Mouse (Mus musculus) Patski (cell line): Measurements from ENCODE around the gene Hoxa11. TPM values are rescaled to one million over a fixed set of nuclear protein-coding genes. Genes with fewer than 3 reads are reported as not detected.

Source experiments
- ATAC-seq: fragments of 100-300 bp; one replicate; pipeline ENCODE4 v1.8.0; 2021
- CTCF ChIA-PET: fragments of 350-600 bp; sonication (Branson Sonifier 250); formaldehyde crosslinking; loops from one replicate; lab custom pipeline; 2022; ENCODE audit warnings: inconsistent platforms; lab: Charles Lee
- POLR2A ChIA-PET: fragments of 350-600 bp; sonication (Branson Sonifier 250); formaldehyde crosslinking; loops from one replicate; lab custom pipeline; 2022; ENCODE audit warnings: antibody characterized with exemption, inconsistent platforms; lab: Charles Lee
- DNase-seq: peaks from one replicate; pipeline ENCODE4 v3.0.0-alpha.2; 2011; ENCODE audit warnings: low read depth, low spot score
- H3K27me3 ChIP-seq: fragments of 371-371 bp; one replicate; pipeline ENCODE4 v1.5.1; 2021
- CTCF ChIP-seq: fragments of 100-300 bp; IDR thresholded peaks from one replicate; pipeline ENCODE4 v1.5.1; 2021
- in situ Hi-C: fragments of 300-500 bp; cut with MboI; formaldehyde crosslinking; loops from 3 replicates; pipeline ENCODE4 v1.11.1; 2018; ENCODE audit warnings: low pct_unique_long_range_greater_than_20kb, mixed read lengths
- polyA plus RNA-seq: library from polyadenylated mRNA; unstranded; gene quantifications from one replicate; pipeline ENCODE4 v1.2.3, GENCODE M21; 2021

Gene Hoxa11
- polyA plus RNA-seq, 1 experiment from 2014 or later = 19.3 TPM

DNA sequence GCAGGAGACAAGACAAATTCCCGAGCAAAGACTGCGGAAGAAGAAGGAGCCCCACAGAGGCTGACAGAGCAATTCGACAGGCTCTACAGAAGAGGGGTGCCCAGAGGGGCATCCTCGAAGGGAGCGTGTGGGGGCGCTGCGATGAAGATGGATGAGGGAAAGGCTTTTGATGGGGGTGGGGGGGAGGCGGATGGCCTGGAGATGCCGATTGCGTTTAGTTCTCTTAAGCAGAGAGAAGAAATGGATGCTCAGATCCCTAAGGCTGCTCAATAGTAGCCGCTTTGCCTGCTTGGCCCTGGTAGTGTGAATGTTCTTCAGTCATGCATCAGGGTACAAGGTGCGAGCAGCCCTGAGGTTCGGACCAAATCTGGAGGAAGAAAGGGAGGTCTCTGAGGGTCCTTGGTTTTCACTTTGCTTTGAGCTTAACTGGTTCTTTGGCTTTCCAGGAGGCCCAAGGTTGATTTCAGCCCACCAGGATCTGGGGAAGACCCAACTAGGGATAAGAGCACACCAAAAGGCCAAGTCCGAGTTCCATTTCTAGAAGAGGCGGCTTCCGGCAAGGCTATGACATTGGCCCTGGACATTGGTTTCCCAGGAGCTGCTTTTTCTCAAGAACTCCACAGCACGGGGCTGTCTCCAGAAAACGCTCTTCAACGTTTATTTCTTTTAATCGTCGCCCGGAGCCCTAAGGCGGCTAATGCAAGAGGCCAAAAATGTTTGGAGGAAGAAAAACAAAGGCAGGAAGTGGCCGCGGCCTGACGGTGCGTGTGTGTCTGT lies 3.2 kb upstream of the Hoxa11 start:
- TF ChIP-seq CTCF = no peak
- ChIA-PET POLR2A (interaction anchor here (21.2 kb wide), 1 partner anchor 26 kb away, joined by 778 read pairs; the partner anchor contains the start of genes Gm28308, Hoxa3, Hoxa6 and Hoxa7), CTCF (interaction anchor here (1.2 to 4.4 kb wide), 2 partner anchors 8 kb away, joined by 3 to 27 read pairs; partner anchors contain the start of gene Hoxa10)
- ATAC-seq = no peak
- in situ Hi-C loops = loop anchor here (25.0 kb wide), 1 partner anchor 1262 kb away; no protein-coding TSS in a partner anchor
- H3K27me3 ChIP-seq = no peaks in the 10 kb centered on the region
- no peak for DNase-seq

DNA sequence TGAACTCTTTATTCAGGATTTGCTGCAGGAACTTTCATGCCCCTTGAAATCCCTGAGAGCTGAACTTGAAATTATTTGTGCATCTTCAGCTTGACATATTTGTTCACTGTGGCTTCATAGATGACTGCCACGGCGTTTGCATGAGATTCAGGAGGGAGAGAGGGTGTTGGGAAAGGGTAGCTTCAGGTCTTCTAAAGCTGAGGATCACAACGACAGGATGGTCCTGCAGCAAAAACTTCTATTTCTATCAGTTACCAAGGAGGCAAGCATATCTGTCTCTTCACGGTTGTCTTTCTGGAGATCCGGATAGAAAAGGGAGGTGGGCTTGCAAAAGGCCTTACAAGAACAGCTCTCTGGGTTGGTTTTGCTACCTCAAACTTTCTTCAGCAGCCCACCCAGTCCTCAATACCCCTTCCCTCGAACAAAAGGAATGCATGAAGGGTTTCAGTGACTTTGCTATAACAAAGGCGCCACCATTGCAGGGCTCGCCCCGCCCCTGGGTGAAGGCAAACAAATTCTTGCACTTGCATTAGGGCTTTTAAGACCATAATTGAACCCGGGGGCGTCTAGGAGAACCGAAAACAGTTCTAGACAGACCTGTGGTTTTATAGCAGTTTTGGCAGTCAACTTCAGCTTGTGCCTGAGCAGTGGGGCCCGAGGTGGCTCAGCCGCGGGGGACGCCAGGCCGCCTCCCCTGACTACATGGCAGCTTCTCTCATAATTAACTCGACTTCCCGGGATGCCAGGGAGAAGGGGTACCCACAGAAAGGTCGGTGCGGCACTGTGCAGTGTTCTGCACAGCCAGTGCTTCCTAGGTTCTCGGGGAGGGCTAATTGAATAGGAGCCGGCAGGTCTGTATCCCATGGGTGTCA lies 2.4 kb upstream of the Hoxa11 start:
- POLR2A ChIA-PET = interaction anchor here (0.9 to 21.2 kb wide), 3 partner anchors 9 to 25 kb away, joined by 4 to 778 read pairs (median 6); partner anchors contain the start of genes Gm28308, Hoxa3, Hoxa6 and Hoxa7
- CTCF ChIA-PET = interaction anchor here (4.4 kb wide), 1 partner anchor 9 kb away, joined by 27 read pairs; no protein-coding TSS in a partner anchor

DNA sequence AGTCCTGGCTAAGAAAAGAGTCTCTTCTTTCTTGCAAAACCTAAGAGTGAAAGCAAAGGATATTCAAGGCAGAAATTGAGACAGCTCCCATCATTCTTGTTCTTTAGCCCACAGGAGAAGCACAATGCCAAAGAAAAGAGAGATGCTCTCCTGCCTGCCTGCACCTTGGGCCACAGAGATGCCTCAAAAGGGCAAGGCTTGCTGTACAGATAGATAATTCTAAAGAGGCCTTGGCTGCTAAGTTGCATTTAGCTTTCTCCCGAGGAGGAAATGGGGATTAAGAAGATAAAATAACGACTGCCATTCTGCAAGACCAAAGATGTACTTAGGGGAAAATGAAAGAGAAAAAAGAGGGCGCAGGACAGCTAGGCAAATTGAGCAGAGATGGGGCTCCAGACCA lies 1.3 kb upstream of the Hoxa11 start:
- H3K27me3 ChIP-seq = no peaks in the 10 kb centered on the region
- CTCF ChIA-PET = interaction anchor here (1.3 to 4.4 kb wide), 3 partner anchors 10 to 69 kb away, joined by 4 to 27 read pairs (median 5); partner anchors contain the start of gene 5730596B20Rik
- DNase-seq = no peak
- no peak for TF ChIP-seq CTCF
- peak; percentile 2 for ATAC-seq
- POLR2A ChIA-PET = interaction anchor here (0.6 to 21.2 kb wide), 5 partner anchors 8 to 590 kb away, joined by 5 to 778 read pairs (median 6); partner anchors contain the start of genes 5730596B20Rik, Gm28308, Hoxa3 and Hoxa6
- in situ Hi-C loops = loop anchor here (25.0 kb wide), 1 partner anchor 1260 kb away; no protein-coding TSS in a partner anchor

More for the DNA sequence above, 2.4 kb upstream of the Hoxa11 start:
- TF ChIP-seq CTCF = no peak
- no peak for DNase-seq
- in situ Hi-C loops = loop anchor here (25.0 kb wide), 1 partner anchor 1261 kb away; no protein-coding TSS in a partner anchor
- no peak for ATAC-seq
- H3K27me3 ChIP-seq = no peaks in the 10 kb centered on the region

DNA sequence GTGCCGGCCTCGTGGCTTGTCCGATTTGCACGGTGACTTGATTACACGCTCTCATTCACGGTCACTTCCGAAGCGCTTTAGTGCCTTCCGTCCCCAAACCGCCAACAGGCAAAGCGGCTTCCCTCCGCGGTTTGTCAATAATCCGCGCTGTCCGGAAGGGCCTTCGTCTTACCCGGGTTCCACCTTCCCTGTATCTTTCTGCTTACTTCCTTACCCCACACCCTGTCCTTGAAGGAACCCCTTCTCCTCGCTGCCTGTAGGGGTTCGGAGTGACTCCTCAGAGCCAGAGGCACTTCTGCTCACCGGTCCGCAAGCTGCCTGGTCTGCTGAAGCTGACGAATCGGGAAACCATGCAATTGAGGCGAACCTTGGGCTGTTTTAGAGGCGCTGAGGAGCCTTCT lies 793 bp upstream of the Hoxa11 start:
- no peaks in the 10 kb centered on the region for H3K27me3 ChIP-seq
- peak; percentile 56 for ATAC-seq
- in situ Hi-C loops = loop anchor here (25.0 kb wide), 1 partner anchor 1259 kb away; no protein-coding TSS in a partner anchor
- TF ChIP-seq CTCF = no peak
- ChIA-PET CTCF (interaction anchor here (1.3 to 4.4 kb wide), 3 partner anchors 10 to 69 kb away, joined by 4 to 27 read pairs (median 5); partner anchors contain the start of gene 5730596B20Rik), POLR2A (interaction anchor here (0.6 to 21.2 kb wide), 7 partner anchors 8 to 591 kb away, joined by 4 to 778 read pairs (median 6); partner anchors contain the start of genes 5730596B20Rik, Gm28308, Hoxa13 and Hoxa3)
- DNase-seq = no peak

DNA sequence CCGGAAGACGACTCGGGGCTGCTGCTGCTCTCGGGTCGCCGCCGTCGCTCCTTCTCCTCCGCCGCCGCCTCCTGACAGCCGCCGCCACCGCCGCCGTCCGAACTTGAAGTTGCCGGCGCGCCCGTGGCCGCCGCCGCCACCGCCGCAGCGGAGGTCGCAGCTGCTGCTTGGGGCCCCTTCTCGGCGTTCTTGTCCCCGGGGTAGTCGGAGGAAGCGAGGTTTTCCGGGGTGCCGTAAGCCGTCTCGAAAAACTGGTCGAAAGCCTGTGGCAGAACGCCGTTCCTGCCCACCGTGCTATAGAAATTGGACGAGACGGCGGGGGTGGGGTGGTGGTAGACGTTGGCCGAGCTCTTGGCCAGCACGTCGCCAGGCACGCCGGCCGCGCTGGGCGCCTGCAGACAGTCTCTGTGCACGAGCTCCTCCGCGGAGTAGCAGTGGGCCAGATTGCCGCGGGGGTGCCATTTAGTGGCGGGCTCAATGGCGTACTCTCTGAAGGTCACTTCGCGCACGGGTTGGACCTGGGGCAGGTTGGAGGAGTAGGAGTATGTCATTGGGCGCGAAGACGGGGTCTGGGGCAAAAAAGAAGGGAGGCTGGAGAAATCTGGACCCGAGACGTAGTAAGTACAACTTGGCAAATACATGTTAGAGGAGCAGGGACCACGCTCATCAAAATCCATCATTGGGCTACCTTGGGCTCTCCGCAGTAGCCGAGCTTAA lies 412 bp downstream of the Hoxa11 start:
- DNase-seq (no peak), ATAC-seq (no peak)
- in situ Hi-C loops = loop anchor here (25.0 kb wide), 1 partner anchor 1258 kb away; no protein-coding TSS in a partner anchor
- ChIA-PET CTCF (interaction anchor here (1.0 to 4.4 kb wide), 6 partner anchors 9 to 68 kb away, joined by 4 to 27 read pairs (median 5); partner anchors contain the start of genes 5730596B20Rik and Hoxa9), POLR2A (interaction anchor here (0.6 to 21.2 kb wide), 7 partner anchors 11 to 72 kb away, joined by 3 to 778 read pairs (median 8); partner anchors contain the start of genes 5730596B20Rik, Gm28308, Hoxa13 and Hoxa3)
- H3K27me3 ChIP-seq = no peaks in the 10 kb centered on the region
- no peak for TF ChIP-seq CTCF

DNA sequence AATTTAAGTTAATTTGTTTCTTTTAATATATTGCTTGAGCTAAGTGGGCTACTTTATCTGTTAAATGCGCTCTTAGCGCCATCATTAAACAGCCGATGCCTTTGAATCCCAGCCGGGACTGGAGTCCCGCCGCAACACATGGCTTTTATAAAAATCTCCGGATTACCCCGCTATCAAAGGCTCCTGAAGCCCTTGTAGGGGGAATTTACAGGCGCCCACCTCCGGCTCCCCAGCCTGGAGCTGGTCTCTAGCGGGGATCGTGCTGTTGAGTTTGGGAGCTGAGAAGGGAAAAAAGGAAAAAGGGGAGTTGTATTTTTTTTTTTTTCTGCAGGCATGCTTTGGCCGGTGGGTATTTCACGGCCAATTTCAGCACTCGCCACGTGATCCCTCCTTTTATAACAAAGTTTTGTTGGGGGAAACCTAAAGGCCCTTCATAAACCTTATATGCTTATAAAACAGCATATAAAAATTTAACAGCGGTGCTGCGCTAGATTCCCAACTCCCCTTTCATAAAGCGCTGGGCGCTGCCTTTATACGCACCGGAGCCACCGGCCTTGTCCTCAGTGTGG lies 1.1 kb downstream of the Hoxa11 start:
- H3K27me3 ChIP-seq = no peaks in the 10 kb centered on the region
- ATAC-seq (no peak), DNase-seq (no peak)
- ChIA-PET CTCF (interaction anchor here (1.0 to 4.4 kb wide), 3 partner anchors 9 to 33 kb away, joined by 5 to 27 read pairs (median 6); no protein-coding TSS in a partner anchor), POLR2A (interaction anchor here (0.6 to 21.2 kb wide), 5 partner anchors 12 to 710 kb away, joined by 3 to 778 read pairs (median 3); partner anchors contain the start of genes Gm28308, Hoxa3, Hoxa6 and Hoxa7)
- in situ Hi-C loops = loop anchor here (25.0 kb wide), 1 partner anchor 1257 kb away; no protein-coding TSS in a partner anchor
- no peak for TF ChIP-seq CTCF

DNA sequence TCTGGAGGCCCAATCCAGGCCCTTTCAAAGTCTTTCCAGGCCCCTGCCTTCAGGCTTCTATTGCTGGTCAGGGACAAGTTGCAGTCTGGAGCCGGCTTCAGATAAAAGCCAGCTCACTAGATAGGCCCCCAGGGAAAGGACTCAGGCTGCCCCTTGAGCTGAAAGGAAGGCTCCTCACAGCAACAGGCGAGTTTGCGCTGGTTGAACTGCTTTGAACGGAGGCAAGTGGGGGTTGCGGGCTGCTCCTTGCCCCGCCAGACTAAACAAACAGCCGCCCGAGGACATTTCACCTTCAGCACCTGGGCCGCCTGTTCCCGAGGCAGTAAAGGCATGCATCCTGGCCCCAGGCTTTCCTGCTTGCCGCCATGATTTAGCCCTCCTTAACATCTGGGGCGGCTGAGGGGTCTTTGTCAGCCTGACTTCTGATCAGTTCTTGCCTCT lies 1.9 kb downstream of the Hoxa11 start:
- ChIA-PET POLR2A (interaction anchor here (21.2 kb wide), 1 partner anchor 21 kb away, joined by 778 read pairs; the partner anchor contains the start of genes Gm28308, Hoxa3, Hoxa6 and Hoxa7), CTCF (interaction anchor here (0.7 to 1.1 kb wide), 2 partner anchors 14 to 20 kb away, joined by 3 to 4 read pairs; no protein-coding TSS in a partner anchor)
- in situ Hi-C loops = loop anchor here (25.0 kb wide), 1 partner anchor 1256 kb away; no protein-coding TSS in a partner anchor
- H3K27me3 ChIP-seq = no peaks in the 10 kb centered on the region
- TF ChIP-seq CTCF = no peak
- DNase-seq = no peak
- ATAC-seq = no peak

DNA sequence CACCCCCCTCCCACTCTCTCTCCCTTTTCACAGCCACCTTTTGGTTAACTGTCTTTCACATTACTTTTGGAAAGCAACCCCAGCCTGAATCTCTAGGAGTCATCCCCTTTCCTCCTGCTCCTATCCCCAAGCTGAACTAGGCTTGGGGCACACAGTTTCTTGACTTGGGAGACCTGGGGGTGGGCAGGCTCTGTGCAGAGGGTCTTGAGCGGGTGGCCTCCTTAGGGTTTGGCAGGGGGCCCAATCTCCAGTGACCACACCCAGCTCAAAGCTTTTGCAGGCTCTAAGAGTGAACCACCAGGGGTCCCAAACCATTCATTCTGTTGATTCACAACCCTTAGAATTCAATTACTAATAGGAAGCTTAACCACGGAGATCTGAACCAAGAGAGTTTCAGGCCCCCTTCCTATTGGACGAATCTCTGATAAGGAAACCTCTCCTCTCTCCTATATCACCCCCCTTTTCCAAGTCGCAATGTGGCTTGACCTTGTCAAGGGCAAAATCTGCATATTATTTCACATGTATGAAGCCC lies 2.7 kb downstream of the Hoxa11 start:
- ChIA-PET CTCF (interaction anchor here (1.1 kb wide), 2 partner anchors 11 to 20 kb away, joined by 4 to 6 read pairs; no protein-coding TSS in a partner anchor), POLR2A (interaction anchor here (21.2 to 37.4 kb wide), 2 partner anchors 20 to 65 kb away, joined by 378 to 778 read pairs; partner anchors contain the start of genes 5730596B20Rik, Gm28308, Hoxa3 and Hoxa6)
- no peak for TF ChIP-seq CTCF
- ATAC-seq (no peak), DNase-seq (no peak)
- no peaks in the 10 kb centered on the region for H3K27me3 ChIP-seq
- in situ Hi-C loops = loop anchor here (25.0 kb wide), 1 partner anchor 1256 kb away; no protein-coding TSS in a partner anchor
